Mouse (Mus musculus): ENCODE data around the gene Dock2. TPM values are rescaled to one million over a fixed set of nuclear protein-coding genes. Genes with fewer than 3 reads are reported as not detected.

Dock2 gene
- polyA plus RNA-seq, 1 experiment from 2014 or later, result 0.66 TPM

DNA sequence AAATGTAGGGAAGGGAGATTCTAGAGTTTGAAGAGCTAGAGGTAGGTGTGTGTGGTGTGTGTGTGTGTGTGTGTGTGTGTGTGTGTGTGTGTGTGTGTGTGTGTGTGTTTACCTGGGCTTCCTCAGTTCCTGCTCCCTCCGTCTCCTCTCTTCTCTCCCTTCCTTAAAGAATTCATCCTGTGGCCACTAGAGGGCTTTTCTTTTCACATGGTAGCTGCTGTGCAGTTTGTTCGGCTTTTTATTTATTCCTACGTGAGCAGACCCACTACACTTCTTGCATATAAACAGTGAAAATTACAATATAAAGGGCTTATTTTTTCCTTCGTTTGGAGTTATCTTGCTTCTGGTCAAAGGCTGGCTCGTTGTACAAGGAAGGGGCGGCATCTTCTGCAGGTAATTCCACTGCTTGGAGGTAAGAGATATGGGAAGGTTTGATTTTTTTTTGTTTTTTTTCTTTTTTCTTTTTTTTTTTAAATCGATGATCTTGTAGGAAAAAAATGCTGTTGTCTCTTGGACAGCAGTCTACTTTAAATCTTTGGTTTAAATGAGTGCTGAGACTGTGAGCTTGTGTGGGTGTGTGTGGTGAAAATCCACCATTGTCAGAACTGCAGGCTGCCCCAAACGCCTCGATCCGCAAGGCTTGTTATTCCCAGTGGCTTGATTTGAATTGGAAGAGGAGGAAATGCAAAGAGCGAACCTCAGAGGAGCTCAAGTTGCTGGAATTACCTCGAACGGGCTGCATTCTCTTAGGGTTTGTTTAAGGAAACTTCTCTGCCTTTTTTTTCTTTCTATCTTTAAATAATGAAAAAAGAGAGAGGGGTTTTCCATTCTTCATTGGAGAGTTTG lies 468.9 kb downstream of the Dock2 start, which contains the start of gene Fam196b:
TSS of gene Fam196b (plus strand) at position 289 of the 846 bp plus-strand sequence.
- peak within 1 kb of the TSS; percentile 26 for H3K4me3 ChIP-seq (replicated peaks)
- H3K9me3 ChIP-seq, result no peaks in the 10 kb centered on the region
- peak within 1 kb of the TSS; percentile 50 for H3K4me2 ChIP-seq
- no peak within 1 kb of the TSS for H3K27ac ChIP-seq
- no peak within 1 kb of the TSS for H3K9ac ChIP-seq
- H3K36me3 ChIP-seq (replicated peaks), result no peaks in the 10 kb centered on the region
- peaks cover 16% of the 10 kb centered on the region for H3K4me1 ChIP-seq
- H3K27me3 ChIP-seq, result peaks cover 3% of the 10 kb centered on the region; the same call in 1 of the 2 replicates
- under 1% methylated on average over 13 of the region's 13 CpGs for WGBS
- peak; percentile 77 for ATAC-seq (ENCODE audit: low FRiP score)

DNA sequence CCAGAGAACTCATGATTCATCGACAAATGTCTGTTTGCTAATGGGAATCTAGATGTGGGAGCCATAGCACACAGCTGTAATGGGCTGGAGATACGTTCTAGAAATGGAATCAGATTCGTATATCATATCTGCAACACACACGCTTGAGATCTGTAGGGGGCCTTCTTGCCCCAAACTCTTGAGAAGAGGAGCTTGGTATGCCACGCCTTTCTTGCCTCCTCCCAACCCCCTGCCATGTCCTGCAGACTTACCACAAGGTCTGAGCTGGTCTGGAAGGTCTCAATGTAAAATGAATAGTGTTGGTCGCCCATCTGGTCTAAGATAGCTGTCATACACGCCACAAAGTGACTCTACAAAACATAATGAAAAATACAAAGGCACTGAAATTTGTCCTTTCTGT lies 471.5 kb downstream of the Dock2 start:
- Histone ChIP-seq H3K9ac (no peak overlapping the region), H3K27me3 (peaks cover 3% of the 10 kb centered on the region; the same call in 1 of the 2 replicates), H3K36me3 (replicated peaks) (no peaks in the 10 kb centered on the region), H3K9me3 (no peaks in the 10 kb centered on the region), H3K4me1 (peaks cover 16% of the 10 kb centered on the region), H3K27ac (no peak overlapping the region), H3K4me3 (replicated peaks) (no peak overlapping the region), H3K4me2 (no peak overlapping the region)
- WGBS, result 88% methylated on average over 7 of the region's 7 CpGs
- ATAC-seq (ENCODE audit: low FRiP score), result no peak

- no peak overlapping the region for H3K4me2 ChIP-seq
- H3K9ac ChIP-seq, result no peak overlapping the region
- no peaks in the 10 kb centered on the region for H3K9me3 ChIP-seq
- WGBS, result 72% methylated on average over 5 of the region's 5 CpGs
- no peak for ATAC-seq (ENCODE audit: low FRiP score)
- peaks cover 14% of the 10 kb centered on the region for H3K4me1 ChIP-seq
- no peaks in the 10 kb centered on the region for H3K36me3 ChIP-seq (replicated peaks)
- no peak overlapping the region for H3K4me3 ChIP-seq (replicated peaks)
- H3K27ac ChIP-seq, result no peak overlapping the region
- H3K27me3 ChIP-seq, result peaks cover 1% of the 10 kb centered on the region; the same call in 1 of the 2 replicates
Observed at GRCm38 (mm10) chr11:34311717-34312116, 472.0 kb downstream of the Dock2 start.

DNA sequence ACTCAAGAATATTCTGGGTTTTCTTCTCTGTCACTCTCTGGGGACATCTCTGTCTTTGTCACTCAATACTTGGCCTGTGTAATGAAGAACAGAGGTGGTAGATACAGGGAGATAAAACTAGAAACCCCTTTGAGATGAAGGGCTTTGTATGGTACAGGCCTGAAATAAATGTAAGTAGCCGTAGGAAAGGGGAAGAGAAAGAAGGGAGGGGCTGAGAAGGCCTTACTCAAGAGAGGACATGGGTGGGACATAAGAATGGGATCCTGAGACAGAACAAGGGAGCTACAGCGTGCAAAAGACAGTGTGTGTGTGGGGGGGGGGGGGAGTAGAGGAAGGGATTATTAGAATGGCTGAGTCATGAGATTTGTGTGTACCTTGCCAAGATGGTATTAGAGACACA lies 474.3 kb downstream of the Dock2 start:
- ATAC-seq (ENCODE audit: low FRiP score), result no peak
- Histone ChIP-seq H3K4me2 (no peak overlapping the region), H3K27ac (no peak overlapping the region), H3K36me3 (replicated peaks) (no peaks in the 10 kb centered on the region), H3K9ac (no peak overlapping the region), H3K4me1 (no peaks in the 10 kb centered on the region), H3K27me3 (no peaks in the 10 kb centered on the region), H3K4me3 (replicated peaks) (no peak overlapping the region), H3K9me3 (no peaks in the 10 kb centered on the region)
- 69% methylated on average over 2 of the region's 2 CpGs for WGBS

GRCm38 (mm10) chr11:34308731-34309130 lies 475.0 kb downstream of the Dock2 start:
- WGBS, result 96% methylated on average over 3 of the region's 3 CpGs

DNA sequence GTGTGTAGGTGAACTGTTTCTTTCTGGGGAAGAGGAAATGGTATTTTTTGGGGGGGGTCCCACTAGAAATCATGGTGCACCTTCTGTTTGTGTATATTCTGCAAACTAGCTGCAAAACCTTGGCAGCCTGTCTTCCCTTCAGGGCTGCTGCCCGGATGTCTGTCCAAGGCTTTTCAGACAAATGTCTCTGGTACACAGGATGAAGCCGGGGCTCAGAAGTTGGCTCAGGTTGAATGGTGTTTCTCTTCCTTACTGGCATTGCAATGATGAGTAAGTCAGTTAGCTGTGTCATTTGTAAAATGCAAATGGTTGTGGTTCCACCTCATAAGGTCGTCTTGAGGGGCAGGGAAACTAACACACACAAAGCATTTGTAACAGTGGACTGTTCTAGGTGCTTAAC lies 477.5 kb downstream of the Dock2 start:
- H3K9me3 ChIP-seq, result no peaks in the 10 kb centered on the region
- no peak overlapping the region for H3K9ac ChIP-seq
- no peak for ATAC-seq (ENCODE audit: low FRiP score)
- no peak overlapping the region for H3K27ac ChIP-seq
- 86% methylated on average over 3 of the region's 3 CpGs for WGBS
- H3K27me3 ChIP-seq, result no peaks in the 10 kb centered on the region
- H3K4me2 ChIP-seq, result no peak overlapping the region
- no peaks in the 10 kb centered on the region for H3K36me3 ChIP-seq (replicated peaks)
- H3K4me3 ChIP-seq (replicated peaks), result no peak overlapping the region
- no peaks in the 10 kb centered on the region for H3K4me1 ChIP-seq

More at GRCm38 (mm10) chr11:34308731-34309130, 475.0 kb downstream of the Dock2 start:
- Histone ChIP-seq H3K9me3 (no peaks in the 10 kb centered on the region), H3K4me1 (no peaks in the 10 kb centered on the region), H3K27ac (no peak overlapping the region), H3K27me3 (no peaks in the 10 kb centered on the region), H3K9ac (no peak overlapping the region), H3K4me3 (replicated peaks) (no peak overlapping the region), H3K36me3 (replicated peaks) (no peaks in the 10 kb centered on the region), H3K4me2 (no peak overlapping the region)
- ATAC-seq (ENCODE audit: low FRiP score), result no peak

DNA sequence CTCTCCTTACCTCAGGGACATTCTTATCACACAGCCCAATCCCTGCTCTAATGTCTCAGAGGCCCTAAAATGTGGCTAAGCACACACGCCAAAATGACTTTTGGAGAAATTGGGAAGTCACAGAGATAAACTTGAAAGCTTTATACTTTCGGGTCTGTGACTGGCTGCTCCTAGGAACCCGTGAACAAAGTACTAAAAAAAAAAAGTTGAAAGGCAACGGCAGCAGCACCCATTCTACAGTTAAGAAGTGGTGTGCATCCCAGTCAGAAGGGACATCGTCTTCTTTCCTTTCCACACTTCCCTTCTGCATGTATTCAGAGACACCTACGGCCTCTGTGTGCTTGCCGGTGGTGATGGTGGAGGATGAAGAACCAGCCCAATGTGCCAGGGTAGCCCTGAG lies 483.6 kb downstream of the Dock2 start:
- no peak overlapping the region for H3K4me3 ChIP-seq (replicated peaks)
- H3K9me3 ChIP-seq, result no peaks in the 10 kb centered on the region
- H3K4me1 ChIP-seq, result peaks cover 12% of the 10 kb centered on the region
- ATAC-seq (ENCODE audit: low FRiP score), result no peak
- peaks cover 3% of the 10 kb centered on the region for H3K27me3 ChIP-seq
- no peak overlapping the region for H3K4me2 ChIP-seq
- H3K27ac ChIP-seq, result no peak overlapping the region
- WGBS, result 93% methylated on average over 7 of the region's 7 CpGs
- H3K36me3 ChIP-seq (replicated peaks), result no peaks in the 10 kb centered on the region
- H3K9ac ChIP-seq, result no peak overlapping the region

GRCm38 (mm10) chr11:34299550-34299949 lies 484.1 kb downstream of the Dock2 start:
- no peaks in the 10 kb centered on the region for H3K9me3 ChIP-seq
- no peak overlapping the region for H3K27ac ChIP-seq
- no peak overlapping the region for H3K4me2 ChIP-seq
- WGBS, result 94% methylated on average over 1 of the region's 1 CpGs
- H3K27me3 ChIP-seq, result peaks cover 9% of the 10 kb centered on the region
- peaks cover 12% of the 10 kb centered on the region for H3K4me1 ChIP-seq
- ATAC-seq (ENCODE audit: low FRiP score), result no peak
- no peak overlapping the region for H3K9ac ChIP-seq
- H3K4me3 ChIP-seq (replicated peaks), result no peak overlapping the region
- H3K36me3 ChIP-seq (replicated peaks), result no peaks in the 10 kb centered on the region

DNA sequence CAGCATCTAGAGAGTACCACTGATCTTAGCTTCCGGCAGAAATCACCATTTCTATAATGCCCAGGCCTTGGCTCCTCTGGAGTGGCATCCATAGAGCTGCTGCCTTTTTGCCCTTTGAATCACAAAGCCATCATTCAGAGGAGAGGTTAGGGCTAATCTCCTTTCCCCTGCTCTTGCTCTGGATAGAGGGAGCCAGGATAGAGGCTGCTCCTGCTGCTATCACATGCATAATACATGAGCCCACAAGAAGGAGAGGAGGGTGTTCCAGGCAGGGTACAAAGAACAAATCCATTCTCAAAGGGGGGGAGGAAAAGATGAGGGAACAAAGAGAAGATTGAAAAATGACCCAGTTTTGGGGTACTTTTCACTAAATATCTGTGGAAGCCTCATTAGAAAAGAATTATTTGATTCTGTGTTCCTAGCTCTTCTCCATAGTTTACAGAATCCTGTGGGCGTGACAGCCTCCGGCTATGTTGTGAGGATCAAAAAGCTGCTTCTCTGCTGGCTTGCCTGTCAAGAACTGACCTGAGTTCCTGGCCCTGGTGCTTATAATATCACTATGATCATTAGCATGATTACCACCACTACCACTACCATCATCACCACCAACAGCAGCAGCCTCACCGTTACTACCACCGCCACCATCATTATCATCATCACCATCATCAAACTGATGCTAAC lies 485.9 kb downstream of the Dock2 start:
- 33% methylated on average over 5 of the region's 5 CpGs for WGBS
- no peaks in the 10 kb centered on the region for H3K36me3 ChIP-seq (replicated peaks)
- peaks cover 9% of the 10 kb centered on the region for H3K27me3 ChIP-seq
- no peaks in the 10 kb centered on the region for H3K9me3 ChIP-seq
- H3K9ac ChIP-seq, result no peak overlapping the region
- 0 out of 2 replicates have a peak overlapping the region, but pooled peaks have one; percentile 1 for H3K4me2 ChIP-seq
- H3K27ac ChIP-seq, result no peak overlapping the region
- ATAC-seq (ENCODE audit: low FRiP score), result peak; percentile 90
- H3K4me1 ChIP-seq, result peaks cover 12% of the 10 kb centered on the region
- H3K4me3 ChIP-seq (replicated peaks), result no peak overlapping the region

DNA sequence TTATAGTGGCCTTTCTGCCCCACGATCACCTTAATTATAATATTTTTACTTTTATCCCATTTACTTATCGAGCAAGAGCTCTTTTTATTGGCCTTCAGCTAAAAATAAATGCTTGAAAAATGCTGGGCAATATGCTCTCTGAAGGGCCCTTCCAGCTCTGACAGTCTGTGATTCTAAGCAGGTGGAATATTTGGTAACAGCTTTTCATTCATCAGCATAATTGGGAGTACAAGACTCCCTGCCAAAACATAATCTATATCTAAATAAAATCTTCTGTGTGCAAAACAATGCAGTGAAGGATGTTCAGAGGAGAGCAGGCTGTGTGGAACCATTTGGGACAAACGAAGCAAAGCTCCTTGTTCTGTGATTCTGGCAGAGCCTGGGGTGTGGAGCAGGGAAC lies 492.4 kb downstream of the Dock2 start:
- Histone ChIP-seq H3K9me3 (0 out of 2 replicates have a peak, but pooled peaks cover 4% of the 10 kb centered on the region), H3K4me2 (no peak overlapping the region), H3K9ac (no peak overlapping the region), H3K27ac (no peak overlapping the region), H3K27me3 (peaks cover 22% of the 10 kb centered on the region), H3K4me1 (peaks cover 14% of the 10 kb centered on the region), H3K4me3 (replicated peaks) (no peak overlapping the region), H3K36me3 (replicated peaks) (no peaks in the 10 kb centered on the region)
- 30% methylated on average over 3 of the region's 3 CpGs for WGBS
- ATAC-seq (ENCODE audit: low FRiP score), result no peak

DNA sequence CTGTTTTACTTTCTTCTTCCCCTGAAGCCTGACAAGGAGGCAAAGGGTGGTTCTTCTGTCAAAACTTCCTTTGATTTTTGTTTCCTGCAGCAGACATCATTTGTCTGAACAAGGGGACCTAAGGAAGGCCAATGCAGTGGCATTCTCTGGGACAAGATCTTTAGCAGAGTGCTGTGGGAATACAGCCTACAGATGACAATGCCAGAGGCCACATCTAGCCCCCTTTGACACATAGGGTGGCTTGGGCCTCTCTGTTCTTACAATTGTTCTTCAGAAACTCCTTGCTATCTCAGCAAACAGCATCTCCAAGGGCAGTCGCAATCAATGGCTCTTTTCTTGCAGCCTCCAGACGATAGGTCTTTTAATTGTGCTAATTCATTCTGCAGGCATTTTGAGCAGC lies 493.0 kb downstream of the Dock2 start:
- H3K4me3 ChIP-seq (replicated peaks), result no peak overlapping the region
- ATAC-seq (ENCODE audit: low FRiP score), result peak; percentile 31; the same call in 1 of the 2 replicates
- peaks cover 14% of the 10 kb centered on the region for H3K4me1 ChIP-seq
- peak overlapping the region; percentile 46; the same call in 1 of the 2 replicates for H3K27ac ChIP-seq
- H3K4me2 ChIP-seq, result no peak overlapping the region
- no peak overlapping the region for H3K9ac ChIP-seq
- peaks cover 27% of the 10 kb centered on the region for H3K27me3 ChIP-seq
- 13% methylated on average over 2 of the region's 2 CpGs for WGBS
- H3K36me3 ChIP-seq (replicated peaks), result no peaks in the 10 kb centered on the region
- 0 out of 2 replicates have a peak, but pooled peaks cover 4% of the 10 kb centered on the region for H3K9me3 ChIP-seq

- Histone ChIP-seq H3K36me3 (replicated peaks) (no peaks in the 10 kb centered on the region), H3K27ac (peak overlapping the region; percentile 46; the same call in 1 of the 2 replicates), H3K27me3 (peaks cover 28% of the 10 kb centered on the region), H3K9me3 (0 out of 2 replicates have a peak, but pooled peaks cover 4% of the 10 kb centered on the region), H3K4me1 (peaks cover 14% of the 10 kb centered on the region), H3K4me2 (no peak overlapping the region), H3K9ac (no peak overlapping the region), H3K4me3 (replicated peaks) (no peak overlapping the region)
- WGBS, result 2% methylated on average over 4 of the region's 4 CpGs
- peak; percentile 80 for ATAC-seq (ENCODE audit: low FRiP score)
Observed at GRCm38 (mm10) chr11:34290265-34290664, 493.4 kb downstream of the Dock2 start.

Data from forebrain, embryonic 12.5 days (tissue).